Mouse (Mus musculus) gastrocnemius, postnatal 10 days (tissue): ENCODE results near the gene Gnb1. TPM values are rescaled to one million over a fixed set of nuclear protein-coding genes. Genes with fewer than 3 reads are reported as not detected.

ENCODE experiments used
- total RNA-seq, 2 experiments: library from RNA; stranded (reverse); gene quantifications; 2 replicates each; pipeline ENCODE4 v1.2.3; 2021

The Gnb1 gene
- total RNA-seq, 2 experiments from 2014 or later, result 156 to 177 TPM

Other genes starting within 250 kb of the Gnb1 start
- 10 to 100 TPM; 18.9 to 26.4 TPM for gene Faap20, start 241.6 kb upstream of the Gnb1 start, total RNA-seq
- gene Prkcz, start 130.0 kb upstream of the Gnb1 start, total RNA-seq, result 1 to 10 TPM; 2.6 to 3.0 TPM
- under 1 TPM; 0.81 to 0.96 TPM for gene Gabrd, start 93.2 kb upstream of the Gnb1 start, total RNA-seq
- gene Cfap74, start 82.2 kb upstream of the Gnb1 start, total RNA-seq, result 1 to 10 TPM; 1.2 TPM
- gene Tmem52, start 22.2 kb upstream of the Gnb1 start, total RNA-seq, result 100 to 1,000 TPM; 122 to 216 TPM
- 10 to 100 TPM; 20.8 to 25.2 TPM for gene Nadk, start 71.0 kb downstream of the Gnb1 start, total RNA-seq
- gene Slc35e2, start 110.1 kb downstream of the Gnb1 start, total RNA-seq, result 1 to 10 TPM; 6.5 to 8.6 TPM
- 10 to 100 TPM; 24.4 to 33.1 TPM for gene Cdk11b, start 133.5 kb downstream of the Gnb1 start, total RNA-seq
- gene Gm10563, start 154.0 kb downstream of the Gnb1 start, total RNA-seq, result not detected
- 10 to 100 TPM; 18.3 to 22.2 TPM for gene Mmp23, start 162.0 kb downstream of the Gnb1 start, total RNA-seq
- 10 to 100 TPM; 13.2 to 16.8 TPM for gene Mib2, start 177.8 kb downstream of the Gnb1 start, total RNA-seq
- gene Fndc10, start 203.0 kb downstream of the Gnb1 start, total RNA-seq, result 1 to 10 TPM; 5.8 to 7.9 TPM
- gene Ssu72, start 213.4 kb downstream of the Gnb1 start, total RNA-seq, result 10 to 100 TPM; 50.8 to 51.4 TPM
- gene Tmem240, start 243.4 kb downstream of the Gnb1 start, total RNA-seq, result 1 to 10 TPM in 1 of 2 experiments, under 1 TPM in 1; 0.49 to 1.0 TPM